Mouse (Mus musculus) mesoderm, embryonic 11.5 days (tissue): Measurements from ENCODE around the gene Ppp6r1.

Experiments
- DNase-seq: peaks from one replicate; pipeline ENCODE4 v3.0.0-alpha.2; 2012; ENCODE audit warnings: low read depth, low spot score

Ppp6r1 gene

DNA sequence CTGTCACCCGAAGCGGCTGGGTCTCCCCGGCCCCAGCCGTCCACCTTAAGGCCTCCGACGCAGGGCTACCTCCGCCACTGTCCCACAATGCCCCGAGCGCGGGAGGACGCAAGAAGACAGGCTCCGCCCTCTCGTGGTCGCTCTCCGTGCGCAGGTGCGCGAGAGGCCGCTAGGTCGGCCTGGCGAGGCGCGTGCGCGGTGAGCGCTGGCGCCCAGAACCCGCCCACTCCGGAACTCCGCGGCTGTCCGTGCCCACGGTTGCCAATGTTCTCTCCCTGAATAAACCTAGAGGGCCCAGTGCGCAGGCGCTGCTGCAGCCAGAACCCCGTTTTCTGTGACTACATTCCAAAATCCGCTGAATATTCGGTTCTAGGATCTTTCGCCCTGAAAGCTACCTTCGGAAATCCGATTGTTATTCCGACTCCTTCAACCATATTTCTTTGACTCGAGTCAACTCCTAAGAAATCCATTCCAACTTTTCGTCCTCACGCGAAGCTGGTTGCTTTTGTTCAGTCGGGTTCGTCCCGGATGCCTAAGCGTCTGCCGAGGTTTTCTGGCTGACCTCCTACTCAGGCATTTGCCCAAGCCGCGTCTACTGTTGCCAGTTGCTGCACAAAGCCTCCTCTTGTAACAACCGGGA lies at the start of gene Ppp6r1:
Gene Ppp6r1, minus strand, starts transcription at position 108 of the 640 bp plus-strand sequence.
- peak; percentile 98 for DNase-seq

DNA sequence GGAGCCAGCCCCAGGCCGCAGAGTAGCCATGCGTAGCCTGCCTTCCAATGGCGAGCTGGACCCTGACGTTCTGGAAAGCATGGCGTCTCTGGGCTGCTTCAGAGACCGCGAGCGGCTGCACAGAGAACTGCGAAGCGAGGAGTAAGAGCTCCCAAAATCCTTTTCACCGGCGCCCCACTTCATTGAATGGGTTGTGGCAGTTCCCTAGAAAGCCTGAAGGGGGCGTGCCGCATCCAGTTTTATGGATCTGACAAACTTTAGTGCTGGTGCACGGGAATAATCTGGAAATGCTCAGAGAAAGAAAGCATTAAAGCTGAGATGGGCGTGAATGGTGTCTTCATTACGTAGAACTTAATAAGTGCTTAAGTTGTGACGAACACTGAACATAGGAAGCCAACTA lies 46.3 kb upstream of the Ppp6r1 start:
- peak; percentile 34 for DNase-seq

DNA sequence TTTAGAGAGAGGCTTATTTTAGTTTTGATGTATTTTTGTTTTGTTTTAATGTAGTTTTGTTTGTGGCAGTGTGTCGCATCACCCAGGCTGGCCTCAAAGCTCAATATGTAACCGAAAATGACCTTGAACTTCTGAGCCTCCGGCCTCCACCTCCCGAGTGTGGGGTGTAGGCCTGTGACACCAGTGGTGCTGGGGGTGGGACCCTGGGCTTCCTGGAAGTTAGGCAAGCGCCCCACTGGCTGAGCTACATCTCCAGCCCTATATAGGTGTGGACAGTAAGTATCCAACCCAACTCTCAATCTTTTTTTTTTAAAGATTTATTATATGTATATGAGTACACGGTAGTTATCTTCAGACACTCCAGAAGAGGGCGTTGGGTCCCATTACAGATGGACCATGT lies 44.4 kb upstream of the Ppp6r1 start:
- DNase-seq = no peak

DNA sequence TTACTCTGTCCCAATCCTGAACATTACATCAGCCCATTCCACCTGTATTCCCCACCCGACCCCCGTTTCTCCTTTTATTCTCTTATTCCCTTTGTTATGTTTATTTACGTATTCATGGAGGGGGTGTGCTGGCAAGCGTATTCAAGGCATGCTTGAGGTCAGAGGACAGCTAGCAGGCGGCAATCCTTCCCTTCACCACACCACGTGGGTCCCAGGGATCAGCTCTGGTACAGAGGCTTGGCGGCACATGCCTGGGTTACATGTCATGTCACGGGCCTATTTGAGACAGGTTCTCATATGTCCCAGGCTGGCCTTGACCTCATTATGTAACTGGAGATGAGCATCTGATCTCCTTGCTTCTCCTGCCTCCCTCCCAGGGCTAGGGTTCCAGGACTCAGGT lies 43.5 kb upstream of the Ppp6r1 start:
- DNase-seq = no peak

DNA sequence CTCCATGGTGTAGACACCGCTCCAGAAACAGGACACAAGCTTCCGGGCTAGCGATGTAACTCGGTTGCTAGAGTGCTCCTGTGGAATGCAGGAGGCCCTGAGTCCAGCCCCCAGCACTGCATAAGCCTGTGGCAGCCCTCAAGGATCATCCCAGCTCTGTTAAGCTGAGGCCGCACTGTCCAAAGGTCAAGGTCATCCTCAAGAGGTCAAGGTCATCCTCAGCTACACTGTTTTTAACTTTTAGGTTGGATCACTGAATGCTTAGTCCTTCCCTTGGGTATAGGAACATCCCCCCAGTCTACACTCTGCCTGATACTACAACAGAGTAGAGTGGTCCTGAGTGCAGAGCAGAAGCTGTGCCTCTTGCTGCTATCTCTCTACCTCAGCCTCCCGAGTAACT lies 34.2 kb upstream of the Ppp6r1 start:
- DNase-seq = no peak

DNA sequence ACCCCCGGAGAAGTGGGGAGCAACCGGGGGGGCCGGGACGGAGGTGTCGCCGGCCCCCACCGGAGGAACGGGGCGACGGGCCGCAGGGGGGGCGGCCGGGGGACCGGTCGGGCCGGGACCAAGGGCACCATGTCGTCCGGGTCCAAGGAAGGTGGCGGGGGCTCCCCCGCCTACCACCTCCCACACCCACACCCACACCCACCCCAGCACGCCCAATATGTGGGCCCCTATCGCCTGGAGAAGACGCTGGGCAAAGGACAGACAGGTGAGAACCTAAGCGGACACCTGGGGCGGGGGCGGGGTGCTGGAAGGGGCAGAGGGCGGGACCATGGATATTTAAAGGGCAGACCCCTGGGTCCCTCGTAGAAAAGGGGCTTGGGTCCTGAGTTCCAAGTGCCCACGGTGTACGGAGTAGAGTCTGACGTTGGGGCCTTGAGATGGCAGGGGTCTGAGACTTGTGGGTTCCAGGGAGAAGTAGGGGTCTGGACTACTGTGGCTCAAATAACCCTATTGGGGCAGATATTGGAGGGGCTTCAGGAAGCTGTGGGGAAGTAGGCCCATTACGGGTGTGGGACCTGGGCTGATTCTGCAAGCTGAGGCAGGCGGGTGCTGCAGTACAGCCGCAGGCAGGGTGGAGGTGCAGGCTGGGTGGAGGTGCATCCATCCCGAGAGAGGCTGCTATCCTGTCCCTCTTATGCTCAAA lies 32.3 kb upstream of the Ppp6r1 start:
- no peak for DNase-seq

DNA sequence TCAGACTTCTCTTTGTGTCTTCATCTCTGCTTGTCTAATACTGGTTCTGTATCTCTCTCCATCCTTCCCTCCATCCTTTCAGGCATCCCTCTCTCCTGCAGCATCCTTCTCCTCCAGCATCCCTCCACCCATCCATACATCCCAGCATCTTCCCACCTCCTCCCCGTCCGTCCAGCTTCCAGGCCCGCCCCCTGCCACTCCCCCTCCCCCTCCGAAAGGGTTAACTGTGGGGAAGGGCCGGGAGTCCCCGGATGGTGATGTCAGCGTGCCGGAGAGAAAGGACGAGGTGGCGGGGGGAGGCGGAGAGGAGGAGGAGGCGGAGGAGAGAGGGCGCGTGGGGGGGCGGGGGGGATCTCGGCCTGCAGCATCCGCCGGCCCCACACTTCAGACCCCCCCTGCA lies 31.6 kb upstream of the Ppp6r1 start, which contains the start of gene Brsk1:
Gene Brsk1, plus strand, starts transcription at position 218 of the 400 bp plus-strand sequence.
- DNase-seq = peak; percentile 94

DNA sequence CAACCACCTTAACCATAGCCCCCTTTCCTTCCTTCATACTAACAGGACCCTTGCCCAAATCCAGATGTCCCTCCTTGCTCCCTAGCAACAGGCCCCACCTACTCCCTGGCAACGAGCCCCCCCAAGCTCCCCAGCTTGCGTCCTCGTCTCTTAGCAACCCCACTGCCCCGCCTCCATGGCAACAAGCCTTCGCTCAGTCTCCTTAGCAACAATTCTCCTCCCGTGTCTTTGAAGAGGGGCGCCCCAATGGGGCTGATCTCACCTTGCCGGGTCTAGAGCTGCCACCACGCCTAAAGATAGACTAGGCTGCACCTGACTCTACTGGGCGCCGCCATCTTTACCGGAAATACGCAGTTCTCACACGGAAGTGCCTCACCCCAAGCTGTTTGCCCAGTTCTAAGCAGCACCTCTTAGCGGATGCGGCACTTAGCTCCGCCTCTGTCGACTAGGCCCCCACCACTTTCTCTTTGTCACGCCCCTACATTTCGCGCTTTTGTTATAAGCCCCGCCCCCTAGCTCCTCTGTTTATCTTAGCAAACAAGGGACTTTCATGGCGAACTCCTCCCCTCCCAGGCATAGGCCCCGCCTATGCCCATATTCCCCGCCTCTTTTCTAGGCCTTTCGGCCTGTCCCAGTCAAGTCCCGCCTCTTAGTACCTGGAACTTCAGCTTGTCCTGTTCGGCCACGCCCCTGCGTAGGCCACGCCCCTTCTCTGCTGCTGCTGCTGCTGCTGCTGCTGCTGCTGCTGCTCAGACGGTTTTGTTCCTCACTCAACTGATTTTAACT lies 26.0 kb upstream of the Ppp6r1 start, which contains the start of gene Hspbp1:
Gene Hspbp1, minus strand, starts transcription at position 437 of the 786 bp plus-strand sequence.
- peak; percentile 98 for DNase-seq

DNA sequence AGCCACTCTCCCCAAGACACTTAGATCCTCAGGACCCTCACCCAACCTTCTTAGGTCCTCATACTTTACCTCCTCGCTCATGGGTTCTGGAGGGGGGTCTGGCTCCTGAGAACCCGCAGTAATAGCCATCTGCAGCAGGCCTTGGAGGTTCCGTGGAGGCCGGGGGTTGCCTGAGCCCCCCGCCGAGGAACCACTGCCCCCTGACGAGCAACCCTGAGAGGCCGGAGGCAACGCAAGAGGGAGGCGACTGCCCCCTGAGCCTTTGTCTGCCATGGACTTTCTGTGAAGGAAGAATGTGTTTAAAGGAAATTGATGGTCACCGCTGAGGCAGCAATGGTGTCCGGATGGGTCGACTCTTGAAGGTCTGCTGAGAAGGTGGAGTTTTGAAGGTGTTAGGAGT lies 25.4 kb upstream of the Ppp6r1 start:
- no peak for DNase-seq

DNA sequence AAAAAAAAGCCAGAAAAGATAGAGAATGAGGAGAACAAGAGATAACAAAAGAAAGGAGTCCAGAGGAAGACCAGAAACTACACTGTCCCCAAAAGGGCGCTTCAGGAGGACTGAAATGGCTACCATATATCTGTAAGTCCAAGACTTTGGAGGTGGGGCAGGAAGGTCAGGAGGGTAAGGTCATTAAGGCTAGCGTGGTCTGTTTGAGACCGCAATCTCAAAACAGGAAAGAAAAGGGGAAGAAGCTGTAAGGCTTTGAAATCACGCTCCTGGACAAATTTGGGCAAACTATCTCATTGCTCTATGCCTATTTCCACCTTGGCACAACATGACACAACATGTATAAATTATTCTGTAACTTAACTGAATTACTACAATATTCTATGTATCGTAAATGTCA lies 24.5 kb upstream of the Ppp6r1 start:
- no peak for DNase-seq

DNA sequence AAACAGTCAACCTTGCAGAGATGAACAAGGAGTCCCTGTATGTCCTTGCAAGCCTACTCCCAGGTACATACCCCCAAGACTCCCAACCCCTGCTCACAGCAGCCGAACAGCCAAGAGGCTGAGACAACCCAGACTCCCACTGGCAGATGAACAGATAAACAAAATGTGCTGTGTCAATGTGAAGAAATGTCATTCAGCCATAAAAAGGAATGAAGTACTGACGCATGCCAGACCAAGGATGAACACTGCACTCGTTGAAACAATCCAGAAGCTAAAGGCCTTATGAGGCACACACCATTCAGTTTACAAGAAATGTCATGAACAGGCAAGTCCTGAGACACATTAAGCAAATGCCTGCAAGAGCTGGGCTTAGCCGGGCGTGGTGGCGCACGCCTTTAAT lies 16.4 kb upstream of the Ppp6r1 start:
- DNase-seq = no peak

DNA sequence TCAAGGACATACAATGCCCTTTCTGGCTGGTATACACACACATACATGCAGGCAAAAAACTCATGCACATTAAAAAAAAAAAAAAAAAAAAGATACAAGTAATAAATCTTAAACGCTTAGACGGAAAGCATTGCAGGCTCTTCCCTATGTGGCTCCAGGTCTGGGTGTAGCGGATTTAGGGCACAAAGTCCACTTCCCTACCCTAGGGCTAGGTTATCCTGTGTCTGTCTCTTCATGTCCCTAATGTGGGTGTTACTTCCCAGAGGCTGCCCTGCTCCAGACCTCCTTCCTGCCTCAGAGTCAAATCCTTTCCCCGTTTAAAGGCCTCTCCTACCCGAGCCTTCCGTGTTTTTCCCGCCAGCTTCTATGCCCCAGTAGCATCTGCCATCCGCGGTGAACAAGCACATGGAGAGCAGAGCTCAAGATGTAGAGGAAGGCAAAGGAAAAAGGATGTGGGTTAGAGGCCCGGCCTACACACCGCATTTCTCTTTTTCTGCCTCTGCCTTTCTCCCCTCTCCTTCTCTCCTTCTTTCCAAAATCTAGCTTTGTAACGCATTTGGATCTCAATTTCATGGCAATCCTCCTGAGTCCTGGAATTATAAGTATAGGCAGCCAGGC lies 15.4 kb upstream of the Ppp6r1 start:
- DNase-seq = no peak

DNA sequence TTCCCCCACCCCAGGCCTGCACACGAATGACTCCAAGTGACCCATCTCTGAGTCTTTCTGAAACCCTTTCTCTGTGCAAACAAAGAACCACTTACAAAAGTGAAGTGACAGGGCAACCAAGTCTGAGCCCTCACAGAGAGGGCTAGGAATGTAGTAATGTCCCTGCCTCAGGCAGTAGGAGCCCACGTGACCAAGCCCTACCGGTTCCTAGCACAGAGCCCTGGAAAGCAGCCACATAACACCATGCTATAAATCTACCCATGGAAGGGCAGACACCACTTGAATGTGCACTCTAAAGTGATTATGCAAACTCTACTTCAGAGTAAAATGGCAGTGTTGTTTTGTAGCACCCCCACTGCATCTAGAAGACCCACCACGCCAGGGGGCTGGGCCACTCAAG lies 13.1 kb upstream of the Ppp6r1 start:
- peak; percentile 62 for DNase-seq

DNA sequence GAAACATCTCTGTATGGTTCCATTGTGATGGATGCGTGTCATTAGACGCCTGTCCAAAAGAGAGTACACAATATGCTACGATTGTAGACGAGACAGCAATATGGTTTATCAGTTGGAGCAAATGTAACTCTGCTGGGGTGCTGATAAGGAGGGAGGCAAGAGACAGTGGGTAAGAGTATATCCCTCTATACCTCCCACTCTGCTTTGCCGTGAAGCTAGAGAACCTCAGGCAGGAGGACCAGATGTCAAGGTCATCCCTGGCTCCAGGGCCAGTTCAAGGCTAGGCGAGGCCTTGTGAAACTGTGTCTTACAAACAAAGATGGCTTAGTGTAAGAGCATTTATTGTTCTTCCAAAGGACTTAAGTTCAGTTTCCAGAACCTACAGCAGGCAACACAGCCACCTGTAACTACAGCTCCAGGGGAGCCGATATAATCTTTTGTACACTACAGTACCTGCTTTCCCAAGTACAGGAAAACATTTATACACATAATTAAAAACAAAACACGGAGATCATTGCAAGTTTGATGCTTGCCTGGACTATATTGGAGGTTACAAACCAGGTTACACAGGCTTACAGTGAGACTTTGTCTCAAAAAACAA lies 11.9 kb upstream of the Ppp6r1 start:
- no peak for DNase-seq

DNA sequence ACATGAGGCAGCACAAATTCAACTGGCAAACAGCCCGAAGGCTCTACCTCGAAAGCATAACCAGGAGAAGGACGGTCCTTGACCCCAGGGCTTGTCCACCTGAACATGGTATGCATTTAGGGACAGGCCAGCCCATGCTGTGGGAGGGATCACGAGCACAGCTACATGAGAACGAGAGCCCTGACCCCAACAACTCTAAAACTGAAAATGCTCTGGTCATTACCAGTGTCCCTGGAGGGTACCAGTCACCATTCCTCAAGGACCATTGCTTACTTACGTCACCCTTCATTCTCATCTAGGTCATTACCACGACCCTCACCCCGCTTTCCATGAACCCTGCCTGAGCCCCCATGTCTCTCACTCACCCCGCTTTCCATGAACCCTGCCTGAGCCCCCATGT lies 10.3 kb upstream of the Ppp6r1 start:
- no peak for DNase-seq

DNA sequence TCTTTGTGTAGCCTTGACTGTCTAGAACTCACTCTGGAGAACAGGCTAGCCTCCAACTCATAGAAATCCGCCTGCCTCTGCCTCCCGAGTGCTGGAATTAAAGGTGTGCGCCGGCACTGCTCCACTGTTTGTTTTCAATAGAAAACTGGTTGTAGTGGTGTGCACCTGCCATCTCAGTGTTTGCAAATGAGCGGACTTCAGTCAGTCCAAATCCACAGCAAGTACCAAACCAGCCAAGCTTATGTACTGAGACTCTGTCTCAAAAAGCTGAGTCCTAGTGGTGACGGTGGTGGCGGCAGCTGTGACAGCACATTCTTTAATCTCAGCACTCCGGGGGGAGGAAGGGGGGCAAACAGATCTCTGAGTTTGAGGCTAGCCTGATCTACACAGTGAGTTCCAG lies 9.7 kb upstream of the Ppp6r1 start:
- no peak for DNase-seq

DNA sequence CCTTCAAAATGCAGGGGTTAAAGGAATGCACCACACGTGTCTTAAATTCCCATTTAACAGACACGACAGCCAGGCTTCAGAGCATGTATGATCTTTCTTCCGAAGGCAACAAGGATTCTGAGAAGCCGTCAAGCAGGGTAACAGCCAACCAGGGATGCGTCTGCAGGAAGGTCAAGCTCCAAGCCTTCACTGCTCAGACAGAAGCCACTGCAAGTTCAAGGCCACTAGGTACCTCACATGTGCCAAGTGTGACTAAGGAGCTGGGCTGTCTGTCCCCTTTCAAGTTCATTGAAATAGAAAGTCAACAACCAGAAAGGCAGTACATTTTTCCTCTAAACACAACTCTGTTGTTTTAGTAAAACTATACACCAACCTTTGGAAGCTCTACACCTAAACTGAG lies 8.1 kb upstream of the Ppp6r1 start:
- no peak for DNase-seq

DNA sequence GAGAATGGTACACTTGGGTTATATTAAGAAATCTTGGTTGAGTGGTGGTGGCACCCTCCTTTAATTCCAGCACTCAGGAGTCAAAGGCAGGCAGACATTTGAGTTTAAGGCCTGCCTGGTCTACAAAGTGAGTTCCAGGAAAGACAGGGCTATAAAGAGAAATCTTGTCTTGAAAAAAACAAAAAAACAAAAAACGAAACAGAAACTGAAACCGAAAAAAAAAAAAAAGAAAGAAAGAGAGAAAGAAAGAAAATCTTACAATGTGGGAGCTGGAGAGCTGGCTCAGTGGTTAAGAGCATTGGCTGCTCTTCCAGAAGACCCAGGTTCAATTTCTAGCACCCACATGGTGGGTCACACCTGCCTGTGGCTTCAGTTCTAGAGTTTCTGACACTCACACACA lies 4.9 kb upstream of the Ppp6r1 start:
- DNase-seq = no peak

DNA sequence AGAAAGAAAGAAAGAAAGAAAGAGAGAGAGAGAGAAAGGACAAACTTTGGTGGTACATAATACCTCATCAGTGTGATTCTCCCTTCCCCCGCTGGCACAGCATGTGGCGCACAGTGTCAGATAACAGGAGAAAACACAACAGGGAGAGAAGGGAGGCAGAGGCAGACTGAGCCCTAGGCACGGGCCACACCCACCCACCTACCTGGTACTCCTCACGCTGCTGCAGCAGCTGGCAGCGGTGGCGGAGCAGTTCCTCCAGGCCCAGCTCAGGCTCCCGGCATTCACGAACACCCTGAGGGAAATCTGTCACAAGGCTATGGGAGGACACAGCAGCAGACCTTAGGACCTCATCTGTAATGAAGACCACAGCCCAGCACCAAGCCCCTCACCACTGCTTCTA lies 4.4 kb upstream of the Ppp6r1 start:
- DNase-seq = no peak

DNA sequence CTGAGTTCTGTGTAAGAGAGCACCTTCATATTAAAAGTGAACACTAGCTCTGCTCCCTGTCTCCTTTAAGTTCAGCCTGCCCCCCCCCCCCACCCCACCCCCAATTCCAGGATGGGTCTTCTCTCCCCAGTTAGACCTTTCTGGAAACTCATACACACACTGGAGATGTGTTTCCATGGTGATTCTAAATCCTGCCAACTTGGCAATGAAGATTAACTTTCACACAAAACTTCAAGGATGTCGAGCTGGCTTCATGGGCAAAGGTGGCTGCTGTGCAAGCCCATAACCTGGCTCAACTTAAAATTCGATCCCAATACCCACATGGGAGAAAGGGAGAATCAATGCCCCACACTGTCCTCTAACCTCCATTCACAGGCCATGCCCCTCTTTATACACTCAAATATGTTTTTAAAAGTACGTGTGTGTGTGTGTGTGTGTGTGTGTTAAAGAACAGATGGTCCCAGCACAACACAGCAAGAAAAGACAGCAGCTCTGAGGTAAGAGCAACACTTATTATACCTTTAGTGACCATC lies 1.2 kb upstream of the Ppp6r1 start:
- no peak for DNase-seq

DNA sequence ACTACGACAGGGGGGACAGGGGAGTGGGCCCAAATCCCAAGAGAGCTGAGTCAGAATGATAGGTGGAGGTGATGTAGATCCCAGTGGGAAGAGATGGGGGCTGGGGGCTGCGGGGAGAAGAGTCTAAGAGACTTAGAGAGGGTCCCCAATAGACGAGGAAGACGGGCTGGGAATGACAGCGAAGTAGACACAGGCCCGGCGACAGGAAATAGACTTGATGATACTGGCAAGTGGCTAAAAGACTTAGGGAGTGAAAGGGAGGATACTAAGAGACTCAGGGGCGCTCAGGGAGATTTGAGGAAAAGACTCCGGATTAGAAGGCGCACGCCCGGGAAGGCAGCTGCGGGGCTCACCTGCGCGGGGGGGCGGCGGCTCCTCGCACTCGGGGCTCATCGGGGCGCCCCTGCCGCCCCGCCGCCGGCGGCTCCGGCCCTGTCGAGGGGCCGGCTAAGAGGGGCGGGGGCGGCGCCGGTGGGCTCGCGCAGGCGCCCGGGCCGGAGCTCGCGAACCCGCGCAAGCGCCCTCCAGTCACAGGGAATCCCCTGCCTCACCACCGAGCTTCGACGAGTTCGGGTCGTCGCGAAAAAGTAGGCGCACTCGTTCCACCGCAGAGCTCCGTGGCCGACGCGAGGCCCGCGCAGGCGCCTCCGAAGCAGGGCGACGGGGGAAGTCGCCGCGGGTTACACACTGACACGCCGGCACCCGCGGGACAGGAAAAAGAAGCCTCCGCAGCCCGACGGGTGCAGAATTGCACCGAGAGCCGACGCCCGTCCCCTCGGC lies 501 bp downstream of the Ppp6r1 start:
- DNase-seq = peak; percentile 55
